Mouse (Mus musculus): ENCODE data around the gene Mbnl2. TPM values are rescaled to one million over a fixed set of nuclear protein-coding genes. Genes with fewer than 3 reads are reported as not detected.

Gene Mbnl2
- total and polyA plus RNA-seq, 3 experiments = 23.8 to 28.9 (median 23.9) TPM

- H3K79me2 ChIP-seq (replicated peaks; ENCODE audit: control insufficient read depth, extremely low read depth, insufficient read depth, poor library complexity, severe bottlenecking) = peaks cover 25% of the 10 kb centered on the region; the same call in 1 of the 2 replicates
- no peaks in the 10 kb centered on the region for H3K9me3 ChIP-seq (replicated peaks; ENCODE audit: low read length)
- DNase-seq (ENCODE audit: extremely low read depth) = no peak
- TF ChIP-seq USF2 (conservative IDR thresholded peaks at IDR 0.05; ENCODE audit: low read depth, low read length) (no peak), GABPA (IDR thresholded peaks at IDR 0.05; ENCODE audit: insufficient replicate concordance, low read depth, low read length) (no peak), POLR2AphosphoS2 (IDR thresholded peaks at IDR 0.05; ENCODE audit: low read depth, low read length) (no peak), TBP (conservative IDR thresholded peaks at IDR 0.05; ENCODE audit: low read depth, low read length) (no peak), ZNF384 (IDR thresholded peaks at IDR 0.05; ENCODE audit: low read depth, low read length) (no peak), HCFC1 (IDR thresholded peaks at IDR 0.05; ENCODE audit: low read depth, low read length) (no peak), MXI1 (IDR thresholded peaks at IDR 0.05; ENCODE audit: low read depth, low read length) (no peak), IRF4 (IDR thresholded peaks at IDR 0.05; ENCODE audit: low read depth, low read length) (no peak), SIN3A (IDR thresholded peaks at IDR 0.05; ENCODE audit: low read length) (no peak), SMC3 (IDR thresholded peaks at IDR 0.05; ENCODE audit: low read depth, low read length) (no peak)
- H3K9ac ChIP-seq (ENCODE audit: insufficient read depth, low read depth) = no peak overlapping the region
- no peak overlapping the region for H3K4me2 ChIP-seq (ENCODE audit: insufficient read depth, low read depth, poor library complexity, severe bottlenecking)
- H3K36me3 ChIP-seq (replicated peaks in 1 of 2; ENCODE audit: control insufficient read depth in 1 of 2, insufficient read depth in 1 of 2, low read length in 1 of 2) = peaks cover 2 to 34% of the 10 kb centered on the region in 2 experiments
- H3K27ac ChIP-seq (ENCODE audit: insufficient read depth, low read depth) = no peak overlapping the region
- no peaks in the 10 kb centered on the region for H3K4me1 ChIP-seq (ENCODE audit: control insufficient read depth in 1 of 2, insufficient read depth in 2 of 2)
- H3K4me3 ChIP-seq (replicated peaks in 1 of 3; ENCODE audit: low read depth in 2 of 3, low read length in 2 of 3, poor library complexity in 1 of 3) = no peak overlapping the region
- in situ Hi-C loops (cut with MboI; ENCODE audit: low pct_ligation_motif_present, low pct_unique_long_range_greater_than_20kb, low sequenced_read_pairs) (no loop called here), dilution Hi-C loops (cut with MboI; ENCODE audit: extremely low pct_ligation_motif_present, extremely low pct_unique_long_range_greater_than_20kb, low sequenced_read_pairs) (no loop called here)
- H3K27me3 ChIP-seq (replicated peaks) = no peaks in the 10 kb centered on the region
These were observed 76.8 kb downstream of the Mbnl2 start for GRCm38 (mm10) chr14:120352136-120352843.

GRCm38 (mm10) chr14:120353211-120353610 is 77.7 kb downstream of the Mbnl2 start:
- Histone ChIP-seq H3K36me3 (replicated peaks in 1 of 2; ENCODE audit: control insufficient read depth in 1 of 2, insufficient read depth in 1 of 2, low read length in 1 of 2) (peaks cover 0 to 32% of the 10 kb centered on the region in 2 experiments), H3K79me2 (replicated peaks; ENCODE audit: control insufficient read depth, extremely low read depth, insufficient read depth, poor library complexity, severe bottlenecking) (peaks cover 27% of the 10 kb centered on the region; the same call in 1 of the 2 replicates), H3K9me3 (replicated peaks; ENCODE audit: low read length) (no peaks in the 10 kb centered on the region), H3K9ac (ENCODE audit: insufficient read depth, low read depth) (no peak overlapping the region), H3K27ac (ENCODE audit: insufficient read depth, low read depth) (no peak overlapping the region), H3K27me3 (replicated peaks) (no peaks in the 10 kb centered on the region), H3K4me1 (ENCODE audit: control insufficient read depth in 1 of 2, insufficient read depth in 2 of 2) (no peaks in the 10 kb centered on the region), H3K4me3 (replicated peaks in 1 of 3; ENCODE audit: low read depth in 2 of 3, low read length in 2 of 3, poor library complexity in 1 of 3) (no peak overlapping the region), H3K4me2 (ENCODE audit: insufficient read depth, low read depth, poor library complexity, severe bottlenecking) (no peak overlapping the region)
- dilution Hi-C loops (cut with MboI; ENCODE audit: extremely low pct_ligation_motif_present, extremely low pct_unique_long_range_greater_than_20kb, low sequenced_read_pairs) = no loop called here
- TF ChIP-seq IRF4 (IDR thresholded peaks at IDR 0.05; ENCODE audit: low read depth, low read length) (no peak), CHD2 (IDR thresholded peaks at IDR 0.05; ENCODE audit: low read length) (no peak), ZMIZ1 (IDR thresholded peaks at IDR 0.05; ENCODE audit: low read depth, low read length) (no peak), JUN (IDR thresholded peaks at IDR 0.05; ENCODE audit: insufficient read depth, low read depth, low read length) (no peak), NELFE (IDR thresholded peaks at IDR 0.05; ENCODE audit: low read depth, low read length) (no peak), CHD1 (IDR thresholded peaks at IDR 0.05; ENCODE audit: low read depth, low read length) (no peak), MYC (IDR thresholded peaks at IDR 0.05; ENCODE audit: low read depth, low read length) (no peak), MAX (IDR thresholded peaks at IDR 0.05; ENCODE audit: low read length) (no peak), MAFK (IDR thresholded peaks at IDR 0.05; ENCODE audit: insufficient replicate concordance, low read length) (no peak), HCFC1 (IDR thresholded peaks at IDR 0.05; ENCODE audit: low read depth, low read length) (no peak), JUND (conservative IDR thresholded peaks at IDR 0.05; ENCODE audit: low read depth, low read length) (no peak), UBTF (IDR thresholded peaks at IDR 0.05; ENCODE audit: low read depth, low read length) (no peak), E2F4 (IDR thresholded peaks at IDR 0.05; ENCODE audit: insufficient replicate concordance, low read depth, low read length) (no peak)
- in situ Hi-C loops (cut with MboI; ENCODE audit: low pct_ligation_motif_present, low pct_unique_long_range_greater_than_20kb, low sequenced_read_pairs) = no loop called here
- no peak for DNase-seq (ENCODE audit: extremely low read depth)

Measured in CH12.LX (cell line).